Mouse (Mus musculus) bone marrow macrophage, adult 2 months (primary cell): Measurements from ENCODE around the gene Pycr2.

Source experiments
- CTCF ChIP-seq: IDR thresholded peaks from 2 replicates; pipeline ENCODE4 v1.5.1; 2012; ENCODE audit warnings: low read depth, mild to moderate bottlenecking, low read length, moderate library complexity
- POLR2A ChIP-seq: IDR thresholded peaks from 2 replicates; pipeline ENCODE4 v1.6.1; 2012; ENCODE audit warnings: mild to moderate bottlenecking, low read depth, low read length, borderline replicate concordance

DNA sequence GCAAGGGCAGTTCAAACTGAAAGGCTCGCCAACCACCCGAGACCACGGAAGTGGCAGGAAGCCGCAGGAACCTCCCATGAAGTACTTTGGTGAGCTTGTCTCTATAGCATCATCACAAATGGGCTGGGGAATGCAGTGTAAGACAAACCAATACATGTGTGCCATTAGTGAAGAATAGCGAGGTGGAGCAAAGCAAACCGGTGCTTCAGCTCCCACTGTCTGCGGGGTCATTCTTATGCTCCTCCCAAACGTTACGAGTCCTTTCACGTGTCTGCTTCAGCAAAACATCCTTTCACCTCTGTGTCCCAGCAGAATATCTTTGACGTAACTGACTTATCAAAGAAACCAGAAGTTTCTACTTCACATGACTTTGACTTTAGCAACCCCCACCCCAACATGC lies 12.3 kb downstream of the Pycr2 start:
- TF ChIP-seq CTCF, result no peak
- TF ChIP-seq POLR2A, result no peak
